Mouse (Mus musculus): ENCODE measurements at regions not wholly inside any gene's neighbourhood (a gene's known extent, or its start where the extent isn't known, plus 50 kb on each side); places are given as distances from the start of the nearest gene placed in this dataset.

- TF ChIP-seq CTCF (IDR thresholded peaks at IDR 0.05; ENCODE audit: insufficient read depth, low read length) (no peak), POLR2A (IDR thresholded peaks at IDR 0.05; ENCODE audit: borderline replicate concordance, extremely low read depth, low read depth, low read length) (no peak)
These were observed 219.0 kb upstream of the Atp5g3 start for GRCm38 (mm10) chr2:74130141-74130588.

Data from lung, adult 2 months (tissue).